Mouse (Mus musculus): ENCODE data around the gene Tbx2.

DNA sequence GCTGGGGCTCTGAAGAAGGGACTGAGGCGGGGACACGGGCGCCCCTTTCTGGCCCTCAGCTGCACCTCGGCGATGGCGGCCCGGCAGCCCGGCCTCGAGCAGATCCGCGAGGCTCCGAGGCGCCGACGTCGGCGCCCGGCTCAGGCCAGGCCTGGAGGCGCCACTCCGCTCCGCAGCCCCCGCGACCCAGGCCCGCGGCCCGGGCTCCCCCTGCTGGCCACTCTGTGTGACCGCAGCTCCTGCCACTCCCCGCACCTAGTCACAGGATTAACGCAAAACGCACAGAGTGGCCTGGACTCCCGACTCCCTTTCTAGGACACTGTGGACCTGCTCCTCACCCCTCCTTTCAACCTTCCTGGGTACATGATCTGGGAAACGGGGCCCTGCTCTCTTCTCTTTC, 9.6 kb downstream of the Tbx2 start:
- TF ChIP-seq HCFC1 (IDR thresholded peaks at IDR 0.05; ENCODE audit: borderline replicate concordance, insufficient read depth, low read length) (no peak), ZC3H11A (IDR thresholded peaks at IDR 0.05; ENCODE audit: borderline replicate concordance, low read depth, low read length) (no peak), ZNF384 (IDR thresholded peaks at IDR 0.05; ENCODE audit: low read depth, low read length) (no peak)

Data from ES-E14 (cell line).